Mouse (Mus musculus) forebrain, embryonic 15.5 days (tissue): ENCODE measurements around the gene Ggnbp2. TPM values are rescaled to one million over a fixed set of nuclear protein-coding genes. Genes with fewer than 3 reads are reported as not detected.
A peak's percentile ranks its signal among the peaks of the same experiment; 100 is the strongest.
"Not testable (repeated sequence)": the region's sequence is repeated elsewhere in the genome, so short reads cannot be mapped to it uniquely, and the experiment has no call there.

ENCODE experiments used
- ATAC-seq: fragments of 200-750 bp; cut with Nextera tagmentation; replicated peaks from 2 replicates; pipeline ENCODE4 v1.8.0; 2017; ENCODE audit warnings: mild to moderate bottlenecking, moderate TSS enrichment, moderate library complexity
- H3K27ac ChIP-seq: fragments of 300-500 bp; sonication (generic); replicated peaks from 2 replicates; pipeline ENCODE4 v1.5.1; 2015; ENCODE audit warnings: mild to moderate bottlenecking, inconsistent platforms
- H3K27me3 ChIP-seq: fragments of 300-500 bp; sonication (generic); 2 replicates; pipeline ENCODE4 v1.6.1; 2015; ENCODE audit warnings: inconsistent platforms
- H3K36me3 ChIP-seq: fragments of 300-500 bp; sonication (generic); 2 replicates; pipeline ENCODE4 v1.6.1; 2015; ENCODE audit warnings: mild to moderate bottlenecking, inconsistent platforms
- H3K4me1 ChIP-seq: fragments of 300-500 bp; sonication (generic); 2 replicates; pipeline ENCODE4 v1.6.1; 2015; ENCODE audit warnings: inconsistent platforms
- H3K4me2 ChIP-seq: fragments of 300-500 bp; sonication (generic); replicated peaks from 2 replicates; pipeline ENCODE4 v1.6.1; 2015; ENCODE audit warnings: mild to moderate bottlenecking, inconsistent platforms
- H3K4me3 ChIP-seq: fragments of 300-500 bp; sonication (generic); 2 replicates; pipeline ENCODE4 v1.5.1; 2015; ENCODE audit warnings: mild to moderate bottlenecking, inconsistent platforms
- H3K9ac ChIP-seq: fragments of 300-500 bp; sonication (generic); replicated peaks from 2 replicates; pipeline ENCODE4 v1.6.1; 2015; ENCODE audit warnings: mild to moderate bottlenecking, inconsistent platforms
- H3K9me3 ChIP-seq: fragments of 300-500 bp; sonication (generic); 2 replicates; pipeline ENCODE4 v1.6.1; 2016; ENCODE audit warnings: inconsistent platforms
- whole genome bisulfite sequencing: fragments of 180-500 bp; shearing (Covaris S2); methylation state at CpG from one replicate; pipeline ENCODE4 v1.1.7; 2015; ENCODE audit warnings: mixed read lengths; 5-methylcytosine and 5-hydroxymethylcytosine counted together
- polyA plus RNA-seq: library from polyadenylated mRNA; unstranded; fragments of >200 nt; fragmentation: Nextera tagmentation; extraction: Ambion mirVana; gene quantifications from 2 replicates; pipeline ENCODE4 v1.2.1, GENCODE M21; 2015

Ggnbp2 gene
- polyA plus RNA-seq, 1 experiment from 2014 or later = 72.0 TPM

- Histone ChIP-seq H3K4me1 (peaks cover 14% of the 10 kb centered on the region), H3K4me2 (peak overlapping the region; percentile 92), H3K36me3 (peaks cover 34% of the 10 kb centered on the region), H3K4me3 (peak overlapping the region; percentile 50; the same call in 1 of the 2 replicates)
- peak; percentile 7; the same call in 1 of the 2 replicates for ATAC-seq
- H3K27me3 ChIP-seq, H3K9ac ChIP-seq, H3K27ac ChIP-seq, H3K9me3 ChIP-seq: not testable (repeated sequence)
- 79% methylated on average over 11 of the region's 11 CpGs for WGBS
Observed at GRCm38 (mm10) chr11:84829495-84829894, 41.1 kb downstream of the Ggnbp2 start.

GRCm38 (mm10) chr11:84828516-84829399 lies 41.9 kb downstream of the Ggnbp2 start, which contains the start of gene Dhrs11:
Gene Dhrs11 (minus strand): TSS chr11:84828994.
- Histone ChIP-seq H3K4me2 (peak within 1 kb of the TSS; percentile 92), H3K4me1 (peaks cover 14% of the 10 kb centered on the region), H3K9ac (peak within 1 kb of the TSS; percentile 55), H3K9me3 (no peaks in the 10 kb centered on the region), H3K27ac (peak within 1 kb of the TSS; percentile 56), H3K4me3 (peak within 1 kb of the TSS; percentile 50), H3K36me3 (peaks cover 27% of the 10 kb centered on the region), H3K27me3 (no peaks in the 10 kb centered on the region)
- under 1% methylated on average over 62 of the region's 62 CpGs for WGBS
- ATAC-seq = peak; percentile 87

GRCm38 (mm10) chr11:84827901-84828503 lies 42.6 kb downstream of the Ggnbp2 start:
- ATAC-seq = no peak
- WGBS = 44% methylated on average over 3 of the region's 3 CpGs

GRCm38 (mm10) chr11:84827492-84827891 lies 43.1 kb downstream of the Ggnbp2 start:
- H3K4me3 ChIP-seq = no peak overlapping the region
- H3K4me1 ChIP-seq = peaks cover 14% of the 10 kb centered on the region
- no peak overlapping the region for H3K27ac ChIP-seq
- ATAC-seq = no peak
- peaks cover 17% of the 10 kb centered on the region for H3K36me3 ChIP-seq
- H3K4me2 ChIP-seq = no peak overlapping the region
- H3K9me3 ChIP-seq = no peaks in the 10 kb centered on the region
- no peaks in the 10 kb centered on the region for H3K27me3 ChIP-seq
- H3K9ac ChIP-seq = no peak overlapping the region

More at GRCm38 (mm10) chr11:84827901-84828503, 42.6 kb downstream of the Ggnbp2 start:
- H3K4me2 ChIP-seq = peak overlapping the region; percentile 92
- no peak overlapping the region for H3K27ac ChIP-seq
- peak overlapping the region; percentile 55; the same call in 1 of the 2 replicates for H3K9ac ChIP-seq
- H3K4me3 ChIP-seq = peak overlapping the region; percentile 50
- peaks cover 14% of the 10 kb centered on the region for H3K4me1 ChIP-seq
- no peaks in the 10 kb centered on the region for H3K27me3 ChIP-seq
- peaks cover 22% of the 10 kb centered on the region for H3K36me3 ChIP-seq
- H3K9me3 ChIP-seq = no peaks in the 10 kb centered on the region

GRCm38 (mm10) chr11:84826185-84826584 lies 44.4 kb downstream of the Ggnbp2 start:
- H3K27ac ChIP-seq = no peak overlapping the region
- H3K9ac ChIP-seq = no peak overlapping the region

GRCm38 (mm10) chr11:84825261-84825807 lies 45.3 kb downstream of the Ggnbp2 start:
- H3K9me3 ChIP-seq = no peaks in the 10 kb centered on the region
- no peak overlapping the region for H3K27ac ChIP-seq
- no peak overlapping the region for H3K4me2 ChIP-seq
- H3K36me3 ChIP-seq = peaks cover 5% of the 10 kb centered on the region; the same call in 1 of the 2 replicates
- H3K27me3 ChIP-seq = no peaks in the 10 kb centered on the region
- H3K4me3 ChIP-seq = no peak overlapping the region
- no peak for ATAC-seq
- WGBS = 88% methylated on average over 10 of the region's 10 CpGs
- H3K4me1 ChIP-seq = peaks cover 14% of the 10 kb centered on the region
- H3K9ac ChIP-seq = no peak overlapping the region

More at GRCm38 (mm10) chr11:84826185-84826584, 44.4 kb downstream of the Ggnbp2 start:
- 55% methylated on average over 3 of the region's 3 CpGs for WGBS
- Histone ChIP-seq H3K4me3 (no peak overlapping the region), H3K36me3 (peaks cover 8% of the 10 kb centered on the region; the same call in 1 of the 2 replicates), H3K9me3 (no peaks in the 10 kb centered on the region), H3K4me1 (peaks cover 14% of the 10 kb centered on the region), H3K4me2 (no peak overlapping the region), H3K27me3 (no peaks in the 10 kb centered on the region)
- ATAC-seq = no peak

- H3K4me3 ChIP-seq = no peak overlapping the region
- H3K27ac ChIP-seq = no peak overlapping the region
- no peak overlapping the region for H3K4me2 ChIP-seq
- H3K36me3 ChIP-seq = no peaks in the 10 kb centered on the region
- no peak for ATAC-seq
- H3K9me3 ChIP-seq = no peaks in the 10 kb centered on the region
- no peaks in the 10 kb centered on the region for H3K27me3 ChIP-seq
- no peak overlapping the region for H3K9ac ChIP-seq
- 66% methylated on average over 10 of the region's 10 CpGs for WGBS
- H3K4me1 ChIP-seq = peaks cover 6% of the 10 kb centered on the region
Observed at GRCm38 (mm10) chr11:84823484-84823897, 47.1 kb downstream of the Ggnbp2 start.

- ATAC-seq = no peak
- Histone ChIP-seq H3K27me3 (no peaks in the 10 kb centered on the region), H3K4me3 (no peak overlapping the region), H3K4me2 (no peak overlapping the region), H3K4me1 (peaks cover 5% of the 10 kb centered on the region; the same call in 1 of the 2 replicates), H3K9ac (no peak overlapping the region), H3K27ac (no peak overlapping the region), H3K9me3 (no peaks in the 10 kb centered on the region), H3K36me3 (no peaks in the 10 kb centered on the region)
- 84% methylated on average over 5 of the region's 5 CpGs for WGBS
Observed at GRCm38 (mm10) chr11:84822487-84822886, 48.1 kb downstream of the Ggnbp2 start.

GRCm38 (mm10) chr11:84821131-84821770 lies 49.4 kb downstream of the Ggnbp2 start:
- no peak for ATAC-seq
- WGBS = 90% methylated on average over 9 of the region's 9 CpGs
- peaks cover 5% of the 10 kb centered on the region; the same call in 1 of the 2 replicates for H3K4me1 ChIP-seq

GRCm38 (mm10) chr11:84818961-84819692 lies 51.5 kb downstream of the Ggnbp2 start, which contains the start of gene Mrm1:
Gene Mrm1 (minus strand): TSS chr11:84819515.
- Histone ChIP-seq H3K27ac (peak within 1 kb of the TSS; percentile 50; the same call in 1 of the 2 replicates), H3K4me2 (peak within 1 kb of the TSS; percentile 90), H3K4me1 (peaks cover 5% of the 10 kb centered on the region; the same call in 1 of the 2 replicates), H3K27me3 (no peaks in the 10 kb centered on the region), H3K9me3 (no peaks in the 10 kb centered on the region), H3K4me3 (peak within 1 kb of the TSS; percentile 60), H3K36me3 (no peaks in the 10 kb centered on the region), H3K9ac (peak within 1 kb of the TSS; percentile 61)
- under 1% methylated on average over 55 of the region's 55 CpGs for WGBS
- peak; percentile 88 for ATAC-seq

More at GRCm38 (mm10) chr11:84821131-84821770, 49.4 kb downstream of the Ggnbp2 start:
- Histone ChIP-seq H3K9me3 (no peaks in the 10 kb centered on the region), H3K27ac (no peak overlapping the region), H3K36me3 (no peaks in the 10 kb centered on the region), H3K4me3 (no peak overlapping the region), H3K4me2 (no peak overlapping the region), H3K9ac (no peak overlapping the region), H3K27me3 (no peaks in the 10 kb centered on the region)
